Mouse (Mus musculus) left cerebral cortex, adult 6 months (tissue): Measurements from ENCODE around the gene Zfc3h1. TPM values are rescaled to one million over a fixed set of nuclear protein-coding genes. Genes with fewer than 3 reads are reported as not detected.

Source experiments
- long read RNA-seq, 2 experiments: library from polyadenylated mRNA; unstranded; transcript quantifications; one replicate each; pipeline ENCODE4 v2.0.0; 2019 to 2020
- polyA plus RNA-seq: library from polyadenylated mRNA; unstranded; fragments of <200 nt; fragmentation: Nextera tagmentation; gene quantifications from 2 replicates; pipeline ENCODE4 v1.2.3, GENCODE M21; 2021

Zfc3h1 gene
- polyA plus RNA-seq: 3.3 and 3.5 TPM in 2 replicates
- long read RNA-seq, experiment 1, partial matches to known transcripts: 6 of 7 reads
- long read RNA-seq, experiment 1, other reads (novel, unspliced or antisense): 1 of 7 reads
- long read RNA-seq, experiment 2, partial matches to known transcripts: 3 of 3 reads
- long read RNA-seq, experiment 2, other reads (novel, unspliced or antisense): 0 of 3 reads

GRCm38 (mm10) chr10:115384221-115385017 is at the start of gene Zfc3h1, which contains the start of gene Thap2:
Zfc3h1 (plus strand) TSS chr10:115384959.
Thap2 (minus strand) TSS chr10:115384443.

GRCm38 (mm10) chr10:115361840-115362622 is 22.7 kb upstream of the Zfc3h1 start, which contains the start of gene Tmem19:
Tmem19 (minus strand) TSS chr10:115362501.

Other genes starting within 250 kb of the Zfc3h1 start
- gene Tph2, start 199.9 kb upstream of the Zfc3h1 start, polyA plus RNA-seq: 1.2 and 1.4 TPM in 2 replicates
- gene Tbc1d15, start 133.5 kb upstream of the Zfc3h1 start, polyA plus RNA-seq: 24.3 and 30.1 TPM in 2 replicates
- 7.9 and 8.3 TPM in 2 replicates for gene Rab21, start 69.4 kb upstream of the Zfc3h1 start, polyA plus RNA-seq
- gene Tmem19, start 22.5 kb upstream of the Zfc3h1 start, polyA plus RNA-seq: 27.5 and 35.7 TPM in 2 replicates
- gene Thap2, start 516 bp upstream of the Zfc3h1 start, polyA plus RNA-seq: 6.4 and 7.2 TPM in 2 replicates
- 0.21 and 0.23 TPM in 2 replicates for gene A930009A15Rik, start 185.0 kb downstream of the Zfc3h1 start, polyA plus RNA-seq
- 1.3 and 1.8 TPM in 2 replicates for gene Lgr5, start 202.8 kb downstream of the Zfc3h1 start, polyA plus RNA-seq